Mouse (Mus musculus): ENCODE data around the gene Rab13. TPM values are rescaled to one million over a fixed set of nuclear protein-coding genes. Genes with fewer than 3 reads are reported as not detected.

Rab13 gene
- polyA plus RNA-seq, 1 experiment from 2014 or later: 28.4 TPM

GRCm38 (mm10) chr3:90265932-90266741 lies 52.6 kb downstream of the Rab13 start:
- peak overlapping the region; percentile 89 for H3K9ac ChIP-seq
- peaks cover 15% of the 10 kb centered on the region for H3K4me1 ChIP-seq
- H3K36me3 ChIP-seq (ENCODE audit: poor library complexity, severe bottlenecking): peaks cover 41% of the 10 kb centered on the region
- H3K9me3 ChIP-seq (replicated peaks): no peaks in the 10 kb centered on the region
- peak; percentile 37 for ATAC-seq
- H3K4me3 ChIP-seq: peak overlapping the region; percentile 88
- peak overlapping the region; percentile 89 for H3K4me2 ChIP-seq
- H3K27me3 ChIP-seq: no peaks in the 10 kb centered on the region
- WGBS: 30% methylated on average over 13 of the region's 16 CpGs
- H3K27ac ChIP-seq: peak overlapping the region; percentile 91

- Histone ChIP-seq H3K27ac (no peak overlapping the region), H3K4me3 (no peak overlapping the region), H3K9ac (no peak overlapping the region), H3K9me3 (replicated peaks) (no peaks in the 10 kb centered on the region), H3K4me2 (peak overlapping the region; percentile 89; the same call in 1 of the 2 replicates), H3K4me1 (peaks cover 15% of the 10 kb centered on the region), H3K36me3 (ENCODE audit: poor library complexity, severe bottlenecking) (peaks cover 39% of the 10 kb centered on the region), H3K27me3 (no peaks in the 10 kb centered on the region)
- no peak for ATAC-seq
- WGBS: 92% methylated on average over 20 of the region's 20 CpGs
Measured at GRCm38 (mm10) chr3:90266901-90267775, 53.6 kb downstream of the Rab13 start.

GRCm38 (mm10) chr3:90268190-90268589 lies 54.7 kb downstream of the Rab13 start:
- over 99% methylated on average over 11 of the region's 11 CpGs for WGBS

GRCm38 (mm10) chr3:90268971-90269370 lies 55.5 kb downstream of the Rab13 start:
- H3K9me3 ChIP-seq (replicated peaks): no peaks in the 10 kb centered on the region
- no peak overlapping the region for H3K27ac ChIP-seq
- peaks cover 15% of the 10 kb centered on the region for H3K4me1 ChIP-seq
- peaks cover 36% of the 10 kb centered on the region for H3K36me3 ChIP-seq (ENCODE audit: poor library complexity, severe bottlenecking)
- ATAC-seq: no peak
- no peaks in the 10 kb centered on the region for H3K27me3 ChIP-seq
- no peak overlapping the region for H3K9ac ChIP-seq
- H3K4me2 ChIP-seq: no peak overlapping the region
- WGBS: 89% methylated on average over 16 of the region's 16 CpGs
- no peak overlapping the region for H3K4me3 ChIP-seq

More at GRCm38 (mm10) chr3:90268190-90268589, 54.7 kb downstream of the Rab13 start:
- no peak overlapping the region for H3K27ac ChIP-seq
- H3K4me2 ChIP-seq: no peak overlapping the region
- H3K36me3 ChIP-seq (ENCODE audit: poor library complexity, severe bottlenecking): peaks cover 37% of the 10 kb centered on the region
- H3K9ac ChIP-seq: no peak overlapping the region
- no peak for ATAC-seq
- no peaks in the 10 kb centered on the region for H3K9me3 ChIP-seq (replicated peaks)
- H3K4me1 ChIP-seq: peaks cover 15% of the 10 kb centered on the region
- H3K27me3 ChIP-seq: no peaks in the 10 kb centered on the region
- H3K4me3 ChIP-seq: no peak overlapping the region

- Histone ChIP-seq H3K4me2 (no peak overlapping the region), H3K9ac (no peak overlapping the region), H3K4me3 (no peak overlapping the region), H3K27me3 (no peaks in the 10 kb centered on the region), H3K9me3 (replicated peaks) (no peaks in the 10 kb centered on the region), H3K27ac (no peak overlapping the region), H3K36me3 (ENCODE audit: poor library complexity, severe bottlenecking) (peaks cover 49% of the 10 kb centered on the region), H3K4me1 (peaks cover 10% of the 10 kb centered on the region)
- WGBS: 97% methylated on average over 8 of the region's 8 CpGs
- ATAC-seq: no peak
Measured at GRCm38 (mm10) chr3:90270784-90271183, 57.3 kb downstream of the Rab13 start.

GRCm38 (mm10) chr3:90272170-90272569 lies 58.7 kb downstream of the Rab13 start:
- Histone ChIP-seq H3K27ac (no peak overlapping the region), H3K9ac (no peak overlapping the region), H3K27me3 (no peaks in the 10 kb centered on the region), H3K36me3 (ENCODE audit: poor library complexity, severe bottlenecking) (peaks cover 63% of the 10 kb centered on the region), H3K4me1 (no peaks in the 10 kb centered on the region), H3K9me3 (replicated peaks) (no peaks in the 10 kb centered on the region), H3K4me3 (no peak overlapping the region), H3K4me2 (no peak overlapping the region)
- ATAC-seq: no peak
- 82% methylated on average over 9 of the region's 9 CpGs for WGBS

- no peak overlapping the region for H3K9ac ChIP-seq
- WGBS: 95% methylated on average over 22 of the region's 22 CpGs
- no peak overlapping the region for H3K4me3 ChIP-seq
- no peaks in the 10 kb centered on the region for H3K27me3 ChIP-seq
- no peak overlapping the region for H3K4me2 ChIP-seq
- no peaks in the 10 kb centered on the region for H3K4me1 ChIP-seq
- H3K27ac ChIP-seq: no peak overlapping the region
- no peaks in the 10 kb centered on the region for H3K9me3 ChIP-seq (replicated peaks)
- no peak for ATAC-seq
- peaks cover 76% of the 10 kb centered on the region for H3K36me3 ChIP-seq (ENCODE audit: poor library complexity, severe bottlenecking)
Measured at GRCm38 (mm10) chr3:90273855-90274254, 60.4 kb downstream of the Rab13 start.

- Histone ChIP-seq H3K27me3 (no peaks in the 10 kb centered on the region), H3K9me3 (replicated peaks) (no peaks in the 10 kb centered on the region), H3K4me2 (no peak overlapping the region), H3K36me3 (ENCODE audit: poor library complexity, severe bottlenecking) (peaks cover 86% of the 10 kb centered on the region), H3K4me3 (no peak overlapping the region), H3K27ac (no peak overlapping the region), H3K9ac (no peak overlapping the region), H3K4me1 (no peaks in the 10 kb centered on the region)
- WGBS: 94% methylated on average over 11 of the region's 11 CpGs
- ATAC-seq: no peak
Measured at GRCm38 (mm10) chr3:90275286-90275685, 61.8 kb downstream of the Rab13 start.

Small RNA genes within 50 kb of the gene (microRNA-seq; reads per million reads assigned to microRNA genes)
- not detected for gene Mir7012

Other genes starting within 250 kb of the Rab13 start
- 162 and 167 TPM in 2 replicates for gene Hax1, start 214.9 kb upstream of the Rab13 start, polyA plus RNA-seq (2015; fragmentation: Nextera tagmentation; extraction: Ambion mirVana)
- gene 4933434E20Rik, start 162.1 kb upstream of the Rab13 start, polyA plus RNA-seq (2015; fragmentation: Nextera tagmentation; extraction: Ambion mirVana): 224 and 230 TPM in 2 replicates
- 164 and 169 TPM in 2 replicates for gene Ubap2l, start 161.1 kb upstream of the Rab13 start, polyA plus RNA-seq (2015; fragmentation: Nextera tagmentation; extraction: Ambion mirVana)
- 449 and 474 TPM in 2 replicates for gene Tpm3, start 141.0 kb upstream of the Rab13 start, polyA plus RNA-seq (2015; fragmentation: Nextera tagmentation; extraction: Ambion mirVana)
- gene Nup210l, start 109.6 kb upstream of the Rab13 start, polyA plus RNA-seq (2015; fragmentation: Nextera tagmentation; extraction: Ambion mirVana): 0.34 TPM in 2 replicates
- gene Rps27, start within 50 bp of the Rab13 start, polyA plus RNA-seq (2015; fragmentation: Nextera tagmentation; extraction: Ambion mirVana): 1,194 and 1,420 TPM in 2 replicates
- gene Jtb, start 17.9 kb downstream of the Rab13 start, polyA plus RNA-seq (2015; fragmentation: Nextera tagmentation; extraction: Ambion mirVana): 102 and 111 TPM in 2 replicates
- 5.2 and 5.8 TPM in 2 replicates for gene Creb3l4, start 29.8 kb downstream of the Rab13 start, polyA plus RNA-seq (2015; fragmentation: Nextera tagmentation; extraction: Ambion mirVana)
- 55.0 and 55.3 TPM in 2 replicates for gene Slc39a1, start 34.5 kb downstream of the Rab13 start, polyA plus RNA-seq (2015; fragmentation: Nextera tagmentation; extraction: Ambion mirVana)
- 17.2 and 21.5 TPM in 2 replicates for gene Crtc2, start 40.5 kb downstream of the Rab13 start, polyA plus RNA-seq (2015; fragmentation: Nextera tagmentation; extraction: Ambion mirVana)
- 3.1 and 4.5 TPM in 2 replicates for gene Dennd4b, start 51.5 kb downstream of the Rab13 start, polyA plus RNA-seq (2015; fragmentation: Nextera tagmentation; extraction: Ambion mirVana)
- 18.0 and 18.6 TPM in 2 replicates for gene Gatad2b, start 79.5 kb downstream of the Rab13 start, polyA plus RNA-seq (2015; fragmentation: Nextera tagmentation; extraction: Ambion mirVana)
- 11.2 and 12.4 TPM in 2 replicates for gene Slc27a3, start 176.2 kb downstream of the Rab13 start, polyA plus RNA-seq (2015; fragmentation: Nextera tagmentation; extraction: Ambion mirVana)
- gene Ints3, start 219.9 kb downstream of the Rab13 start, polyA plus RNA-seq (2015; fragmentation: Nextera tagmentation; extraction: Ambion mirVana): 27.8 and 29.3 TPM in 2 replicates